Mouse (Mus musculus) forebrain, embryonic 16.5 days (tissue): Measurements from ENCODE around the gene Brms1l. TPM values are rescaled to one million over a fixed set of nuclear protein-coding genes. Genes with fewer than 3 reads are reported as not detected.

Experiments
- ATAC-seq: fragments of 200-750 bp; cut with Nextera tagmentation; 2 replicates; pipeline ENCODE4 v1.8.0; 2017; ENCODE audit warnings: mild to moderate bottlenecking, moderate library complexity
- H3K27ac ChIP-seq: fragments of 300-500 bp; sonication (generic); 2 replicates; pipeline ENCODE4 v1.5.1; 2014; ENCODE audit warnings: low read length, control low read depth
- H3K27me3 ChIP-seq: fragments of 300-500 bp; sonication (generic); replicated peaks from 2 replicates; pipeline ENCODE4 v1.6.1; 2014; ENCODE audit warnings: low read length; ENCODE audit not compliant: control insufficient read depth, insufficient read depth
- H3K36me3 ChIP-seq: fragments of 300-500 bp; sonication (generic); 2 replicates; pipeline ENCODE4 v1.6.1; 2014; ENCODE audit not compliant: control insufficient read depth, insufficient read depth
- H3K4me1 ChIP-seq: fragments of 300-500 bp; sonication (generic); replicated peaks from 2 replicates; pipeline ENCODE4 v1.6.1; 2014; ENCODE audit warnings: low read length; ENCODE audit not compliant: control insufficient read depth, insufficient read depth
- H3K4me2 ChIP-seq: fragments of 300-500 bp; sonication (generic); 2 replicates; pipeline ENCODE4 v1.6.1; 2014; ENCODE audit warnings: mild to moderate bottlenecking, low read length, control low read depth
- H3K4me3 ChIP-seq: fragments of 300-500 bp; sonication (generic); replicated peaks from 2 replicates; pipeline ENCODE4 v1.5.1; 2014; ENCODE audit warnings: mild to moderate bottlenecking, low read length, control low read depth
- H3K9ac ChIP-seq: fragments of 300-500 bp; sonication (generic); replicated peaks from 2 replicates; pipeline ENCODE4 v1.6.1; 2014; ENCODE audit warnings: low read depth, low read length, control low read depth
- H3K9me3 ChIP-seq: fragments of 300-500 bp; sonication (generic); 2 replicates; pipeline ENCODE4 v1.6.1; 2016; ENCODE audit warnings: low read length; ENCODE audit not compliant: control insufficient read depth
- WGBS: fragments of 180-500 bp; shearing (Covaris S2); extraction: QIAGEN DNeasy Blood & Tissue Kit; methylation state at CpG from one replicate; pipeline ENCODE4 v1.1.7; 2014; 5-methylcytosine and 5-hydroxymethylcytosine counted together
- polyA plus RNA-seq: library from polyadenylated mRNA; unstranded; fragments of >200 nt; fragmentation: Nextera tagmentation; extraction: Ambion mirVana; gene quantifications from 2 replicates; pipeline ENCODE4 v1.2.1, GENCODE M21; 2015

The Brms1l gene
- polyA plus RNA-seq, 1 experiment from 2014 or later = 67.2 TPM

- under 1% methylated on average over 75 of the region's 78 CpGs for WGBS
- peak; percentile 97 for ATAC-seq
- H3K4me3 ChIP-seq = peak within 1 kb of the TSS; percentile 97
- H3K36me3 ChIP-seq = no peaks in the 10 kb centered on the region
- no peaks in the 10 kb centered on the region; the same call in none of the 2 replicates for H3K4me1 ChIP-seq
- H3K9ac ChIP-seq = peak within 1 kb of the TSS; percentile 98
- peak within 1 kb of the TSS; percentile 67 for H3K4me2 ChIP-seq
- H3K27ac ChIP-seq = peak within 1 kb of the TSS; percentile 91
- no peaks in the 10 kb centered on the region for H3K27me3 ChIP-seq
- no peaks in the 10 kb centered on the region; the same call in 1 of the 2 replicates for H3K9me3 ChIP-seq
Measured at GRCm38 (mm10) chr12:55820661-55821314, 15.3 kb upstream of the Brms1l start, which contains the start of gene Ralgapa1. Ralgapa1 (minus strand) TSS chr12:55821167.

GRCm38 (mm10) chr12:55824027-55824426, 12.1 kb upstream of the Brms1l start:
- 86% methylated on average over 6 of the region's 6 CpGs for WGBS
- no peak for ATAC-seq

GRCm38 (mm10) chr12:55825537-55825936, 10.6 kb upstream of the Brms1l start:
- Histone ChIP-seq H3K27ac (no peak overlapping the region), H3K4me3 (no peak overlapping the region), H3K4me2 (no peak overlapping the region), H3K36me3 (no peaks in the 10 kb centered on the region), H3K9me3 (no peaks in the 10 kb centered on the region; the same call in 1 of the 2 replicates), H3K27me3 (no peaks in the 10 kb centered on the region), H3K9ac (no peak overlapping the region), H3K4me1 (no peaks in the 10 kb centered on the region)
- 84% methylated on average over 2 of the region's 2 CpGs for WGBS
- ATAC-seq = no peak

More at GRCm38 (mm10) chr12:55824027-55824426, 12.1 kb upstream of the Brms1l start:
- H3K4me2 ChIP-seq = no peak overlapping the region
- no peak overlapping the region for H3K4me3 ChIP-seq
- H3K4me1 ChIP-seq = no peaks in the 10 kb centered on the region; the same call in 1 of the 2 replicates
- H3K27ac ChIP-seq = no peak overlapping the region
- no peak overlapping the region for H3K9ac ChIP-seq
- H3K27me3 ChIP-seq = no peaks in the 10 kb centered on the region
- H3K9me3 ChIP-seq = no peaks in the 10 kb centered on the region; the same call in 1 of the 2 replicates
- no peaks in the 10 kb centered on the region for H3K36me3 ChIP-seq

- H3K27me3 ChIP-seq = no peaks in the 10 kb centered on the region
- 20% methylated on average over 2 of the region's 2 CpGs for WGBS
- ATAC-seq = no peak
- H3K9me3 ChIP-seq = no peaks in the 10 kb centered on the region
- no peak overlapping the region for H3K4me2 ChIP-seq
- no peaks in the 10 kb centered on the region for H3K36me3 ChIP-seq
- no peak overlapping the region for H3K9ac ChIP-seq
- H3K4me1 ChIP-seq = no peaks in the 10 kb centered on the region
- H3K27ac ChIP-seq = no peak overlapping the region
- H3K4me3 ChIP-seq = no peak overlapping the region
Measured at GRCm38 (mm10) chr12:55831101-55831500, 5.0 kb upstream of the Brms1l start.

GRCm38 (mm10) chr12:55832961-55833360, 3.2 kb upstream of the Brms1l start:
- Histone ChIP-seq H3K27me3 (no peaks in the 10 kb centered on the region), H3K27ac (no peak overlapping the region), H3K36me3 (no peaks in the 10 kb centered on the region), H3K4me1 (peaks cover 11% of the 10 kb centered on the region), H3K4me2 (no peak overlapping the region), H3K4me3 (no peak overlapping the region), H3K9me3 (no peaks in the 10 kb centered on the region), H3K9ac (no peak overlapping the region)
- no peak for ATAC-seq

- no peak overlapping the region for H3K4me3 ChIP-seq
- no peak overlapping the region for H3K4me2 ChIP-seq
- WGBS = 69% methylated on average over 9 of the region's 9 CpGs
- no peaks in the 10 kb centered on the region for H3K27me3 ChIP-seq
- H3K9me3 ChIP-seq = no peaks in the 10 kb centered on the region
- H3K36me3 ChIP-seq = no peaks in the 10 kb centered on the region
- peaks cover 13% of the 10 kb centered on the region for H3K4me1 ChIP-seq
- no peak overlapping the region for H3K27ac ChIP-seq
- no peak for ATAC-seq
- H3K9ac ChIP-seq = no peak overlapping the region
Measured at GRCm38 (mm10) chr12:55833906-55834625, 2.1 kb upstream of the Brms1l start.

- peaks cover 13% of the 10 kb centered on the region for H3K4me1 ChIP-seq
- no peak for ATAC-seq
- H3K9me3 ChIP-seq = no peaks in the 10 kb centered on the region
- no peaks in the 10 kb centered on the region for H3K36me3 ChIP-seq
- no peak overlapping the region for H3K9ac ChIP-seq
- H3K27ac ChIP-seq = no peak overlapping the region
- no peak overlapping the region for H3K4me3 ChIP-seq
- H3K27me3 ChIP-seq = no peaks in the 10 kb centered on the region
- 89% methylated on average over 8 of the region's 8 CpGs for WGBS
- no peak overlapping the region for H3K4me2 ChIP-seq
Measured at GRCm38 (mm10) chr12:55834891-55835290, 1.2 kb upstream of the Brms1l start.

- Histone ChIP-seq H3K27ac (peak overlapping the region; percentile 80), H3K36me3 (no peaks in the 10 kb centered on the region), H3K4me3 (peak overlapping the region; percentile 88), H3K9ac (peak overlapping the region; percentile 91), H3K4me2 (peak overlapping the region; percentile 57), H3K27me3 (no peaks in the 10 kb centered on the region), H3K9me3 (no peaks in the 10 kb centered on the region), H3K4me1 (peaks cover 13% of the 10 kb centered on the region)
- ATAC-seq = no peak
- 0% methylated on average over 6 of the region's 6 CpGs for WGBS
Measured at GRCm38 (mm10) chr12:55835857-55836198, 296 bp upstream of the Brms1l start.

- no peaks in the 10 kb centered on the region for H3K27me3 ChIP-seq
- H3K4me1 ChIP-seq = peaks cover 13% of the 10 kb centered on the region
- no peak overlapping the region for H3K9ac ChIP-seq
- H3K4me2 ChIP-seq = peak overlapping the region; percentile 87
- peaks cover 6% of the 10 kb centered on the region for H3K36me3 ChIP-seq
- no peak overlapping the region; the same call in 1 of the 2 replicates for H3K4me3 ChIP-seq
- 69% methylated on average over 3 of the region's 3 CpGs for WGBS
- no peak for ATAC-seq
- H3K27ac ChIP-seq = no peak overlapping the region
- H3K9me3 ChIP-seq = no peaks in the 10 kb centered on the region
Measured at GRCm38 (mm10) chr12:55837495-55837894, 1.4 kb downstream of the Brms1l start.
